Mouse (Mus musculus) right cerebral cortex, postnatal 10 days (tissue): ENCODE results near the gene Sparc.

Experiments
- DNase-seq, 2 experiments: peaks; one replicate each; pipeline ENCODE4 v3.0.0; 2021; ENCODE audit warnings: low spot score in 2 of 2

Gene Sparc

GRCm38 (mm10) chr11:55407133-55407532, 15.8 kb downstream of the Sparc start:
- no peak for DNase-seq

DNA sequence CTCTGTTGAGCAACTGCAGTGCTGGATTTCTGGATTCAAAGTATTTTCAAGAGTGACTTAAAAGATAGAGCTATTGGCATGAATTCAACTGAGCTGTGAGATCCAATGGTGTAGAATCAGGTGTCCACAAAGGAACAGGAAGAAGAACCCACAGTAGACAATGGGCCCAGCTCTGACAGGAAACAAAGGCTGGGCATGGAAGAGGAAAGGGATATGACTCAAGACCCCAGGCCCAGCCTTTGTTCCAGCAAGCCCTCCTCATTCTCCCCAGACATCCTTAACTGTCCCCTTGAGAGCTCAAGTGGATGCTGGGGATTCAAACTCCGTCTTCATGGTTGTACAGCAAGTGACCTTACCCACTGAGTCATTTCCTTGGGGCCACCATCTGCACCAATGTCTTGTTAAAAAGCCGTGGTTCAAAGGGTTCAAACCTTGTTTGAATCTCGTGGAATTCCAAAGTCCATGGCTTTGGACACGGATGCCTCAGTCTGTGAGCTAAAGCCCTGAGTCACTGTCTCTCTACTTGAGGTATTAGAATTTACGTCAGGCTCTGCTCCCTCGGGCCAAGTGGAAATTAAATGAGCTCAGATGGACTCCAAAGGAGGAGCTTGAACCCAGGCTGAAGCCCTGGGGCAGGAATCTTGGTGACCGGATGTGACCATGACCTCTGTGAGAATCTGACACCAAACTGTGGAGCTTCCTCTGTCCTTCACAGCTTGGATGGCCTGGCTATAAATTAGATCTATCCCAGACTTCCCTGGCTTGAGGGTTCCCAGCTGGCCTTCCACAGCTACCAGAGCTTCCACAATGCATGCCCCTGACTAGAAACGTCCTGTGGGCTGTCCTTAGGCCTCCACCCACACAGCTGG, 17.1 kb downstream of the Sparc start:
- DNase-seq = no peak

- no peak for DNase-seq
Observed at GRCm38 (mm10) chr11:55404659-55405457, 18.1 kb downstream of the Sparc start.

- no peak for DNase-seq
Observed at GRCm38 (mm10) chr11:55400863-55401262, 22.1 kb downstream of the Sparc start.

GRCm38 (mm10) chr11:55398371-55398770, 24.6 kb downstream of the Sparc start:
- DNase-seq = no peak

DNA sequence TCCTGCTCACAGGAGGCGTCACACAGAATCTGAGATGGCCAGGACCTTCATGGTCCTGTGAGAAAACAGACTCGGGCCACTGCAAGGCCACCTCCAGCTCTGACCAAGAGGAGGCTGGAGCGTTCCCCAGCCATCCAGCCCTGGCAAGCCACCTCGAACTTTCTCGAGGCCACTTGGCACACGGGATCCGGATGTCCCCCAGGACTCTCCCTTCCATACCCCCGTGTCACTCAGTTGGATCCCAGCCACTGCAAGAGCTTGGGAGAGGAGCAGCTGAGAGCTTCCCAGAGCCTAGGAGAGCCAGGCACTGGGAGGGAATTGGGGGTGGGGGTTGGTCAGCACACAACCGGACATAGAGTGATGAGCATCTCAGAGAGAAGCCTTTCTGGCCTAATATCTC, 25.5 kb downstream of the Sparc start:
- peak; percentile 50 to 55 for DNase-seq

- no peak for DNase-seq
Observed at GRCm38 (mm10) chr11:55397036-55397435, 25.9 kb downstream of the Sparc start.

DNA sequence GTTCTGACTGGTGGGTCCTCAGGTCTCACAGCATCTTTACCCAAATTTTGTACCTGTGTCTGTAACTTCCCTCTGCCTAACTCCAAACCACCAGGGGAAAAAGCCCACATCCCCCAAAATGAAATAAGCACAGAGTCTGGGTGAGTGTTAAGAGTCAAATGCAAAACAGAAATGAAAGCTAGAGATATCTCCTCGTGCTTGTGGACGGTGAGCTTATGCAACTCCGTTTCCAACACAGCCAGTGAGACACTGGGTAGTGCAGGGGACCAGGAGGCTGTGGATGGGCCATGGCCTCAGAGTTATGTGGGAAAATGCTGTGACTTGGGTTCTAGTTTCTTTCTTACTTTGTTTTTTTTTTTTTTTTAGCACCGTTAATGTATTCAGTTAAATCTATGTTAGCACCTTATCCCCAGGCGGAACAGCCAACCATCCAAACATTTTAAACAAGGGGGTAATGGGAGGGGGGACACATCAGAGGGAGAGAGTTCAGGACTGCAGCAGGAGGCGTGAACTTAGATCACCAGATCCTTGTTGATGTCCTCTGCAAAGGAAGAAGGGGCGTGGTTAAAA, 27.8 kb downstream of the Sparc start:
- no peak for DNase-seq

- DNase-seq = no peak
Observed at GRCm38 (mm10) chr11:55394592-55394991, 28.4 kb downstream of the Sparc start.

GRCm38 (mm10) chr11:55392474-55392873, 30.5 kb downstream of the Sparc start:
- peak; percentile 50 to 53 for DNase-seq

GRCm38 (mm10) chr11:55389778-55390177, 33.2 kb downstream of the Sparc start:
- DNase-seq = peak; percentile 48 to 70

GRCm38 (mm10) chr11:55387576-55387975, 35.4 kb downstream of the Sparc start:
- no peak for DNase-seq

- peak; percentile 86 to 91 for DNase-seq
Observed at GRCm38 (mm10) chr11:55386424-55387063, 36.4 kb downstream of the Sparc start.

DNA sequence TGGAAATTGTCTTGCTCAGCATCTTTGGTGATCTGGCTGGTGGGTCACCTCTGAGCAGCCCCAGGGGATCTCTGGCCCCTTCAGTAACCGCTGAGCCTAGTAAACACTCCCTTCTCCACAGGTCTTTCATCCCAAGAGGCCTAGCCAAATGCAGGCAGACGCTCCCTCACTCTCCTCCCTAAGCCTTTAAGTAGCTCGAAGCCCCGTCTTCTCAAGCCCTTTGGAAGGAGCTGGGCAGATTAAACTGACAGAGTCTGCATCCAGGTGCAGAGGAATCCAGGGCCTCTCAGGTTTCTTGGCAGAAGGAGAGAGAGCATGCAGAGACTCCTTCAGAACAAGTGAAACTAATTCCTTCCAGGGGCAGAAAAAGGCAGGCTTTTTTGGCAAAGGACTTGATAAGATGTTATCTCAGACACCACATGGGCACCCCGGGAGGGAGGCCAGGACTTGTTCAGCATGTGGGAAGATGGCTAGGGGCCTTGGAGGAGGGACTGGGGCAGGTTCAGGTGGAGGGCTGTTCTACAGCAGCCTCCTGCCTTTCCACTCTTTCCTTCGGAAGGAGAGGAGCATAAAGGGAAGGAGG, 39.4 kb downstream of the Sparc start:
- no peak for DNase-seq

DNA sequence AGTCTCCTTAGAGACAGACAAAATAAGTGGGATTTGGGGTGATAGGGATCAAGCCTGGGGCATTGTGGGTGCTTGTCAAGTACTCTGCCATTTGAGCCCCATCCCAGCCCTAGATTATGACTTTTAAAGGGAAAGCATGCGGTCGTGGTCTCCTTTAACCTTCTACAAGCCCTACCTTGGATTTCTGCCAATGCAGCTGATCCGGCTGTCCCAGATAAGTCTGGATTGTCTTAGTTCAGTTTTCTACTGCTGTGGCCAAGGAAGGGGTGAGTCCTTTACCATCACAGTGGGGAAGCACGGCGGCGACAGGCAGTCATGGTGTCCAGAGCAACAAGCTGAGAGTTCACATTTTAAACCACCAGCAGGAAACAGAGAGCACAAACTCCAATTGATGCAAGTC, 42.1 kb downstream of the Sparc start:
- DNase-seq = no peak

DNA sequence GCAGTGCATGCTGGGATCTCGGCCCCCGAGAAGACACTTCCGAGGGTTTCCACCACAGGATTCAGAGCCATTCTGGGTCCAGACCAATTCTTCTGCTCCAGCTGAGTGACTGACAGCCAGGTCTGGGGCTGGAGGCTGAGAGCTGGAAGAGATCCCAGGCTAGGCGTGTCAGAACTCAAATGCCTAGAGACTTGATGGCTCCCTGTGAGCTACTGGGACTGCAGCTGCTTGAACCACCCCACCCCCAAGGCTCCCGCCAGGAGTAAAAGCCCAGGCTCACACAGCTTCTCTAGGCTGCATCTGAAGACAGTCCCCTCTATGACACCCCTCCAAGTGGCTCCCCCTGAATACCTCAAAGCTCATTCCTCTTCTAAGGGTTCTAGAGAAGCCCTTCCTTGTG, 44.6 kb downstream of the Sparc start:
- DNase-seq = peak; percentile 80 to 86

- no peak for DNase-seq
Observed at GRCm38 (mm10) chr11:55373838-55374237, 49.1 kb downstream of the Sparc start.

DNA sequence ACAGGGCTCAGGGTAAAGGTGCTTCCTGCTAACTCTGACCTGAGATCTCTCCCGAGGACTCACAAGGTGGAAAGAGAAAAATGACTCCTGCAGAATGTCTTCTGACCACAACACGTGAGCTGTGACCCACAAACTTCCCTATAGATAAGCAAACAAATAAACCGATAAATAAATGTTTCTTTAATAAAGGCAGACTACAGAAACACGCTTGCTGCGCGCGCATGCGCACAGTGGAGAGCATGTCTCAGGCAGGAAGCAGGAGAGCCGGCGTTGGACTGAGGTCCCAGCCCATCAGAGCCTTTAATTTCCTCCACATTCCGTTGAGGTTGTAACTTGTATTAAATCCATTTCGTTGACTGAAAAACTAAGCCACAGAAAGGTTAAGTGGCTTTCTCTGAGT, 49.6 kb downstream of the Sparc start:
- no peak for DNase-seq

DNA sequence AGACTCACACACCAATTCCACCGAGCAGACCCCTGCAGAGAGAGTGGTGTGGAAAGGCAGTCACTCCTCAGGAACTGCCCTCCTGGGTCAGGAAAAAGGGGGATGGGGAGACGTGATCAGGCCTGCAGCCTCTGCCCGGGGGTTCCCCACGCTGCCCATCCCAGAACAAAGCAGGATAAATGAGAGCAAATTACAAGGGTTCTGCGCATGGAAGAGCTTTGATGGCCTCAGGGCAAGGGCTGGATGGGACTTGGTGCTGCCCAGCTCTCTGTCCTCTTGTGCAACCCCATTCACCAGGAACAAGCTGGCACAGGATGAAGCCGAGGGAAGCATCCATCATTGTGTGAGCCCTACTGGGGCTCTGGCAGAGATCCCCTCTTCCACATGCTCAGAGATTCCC, 51.0 kb downstream of the Sparc start:
- no peak for DNase-seq

- DNase-seq = peak; percentile 43 to 48
Observed at GRCm38 (mm10) chr11:55369093-55369471, 53.9 kb downstream of the Sparc start.

DNA sequence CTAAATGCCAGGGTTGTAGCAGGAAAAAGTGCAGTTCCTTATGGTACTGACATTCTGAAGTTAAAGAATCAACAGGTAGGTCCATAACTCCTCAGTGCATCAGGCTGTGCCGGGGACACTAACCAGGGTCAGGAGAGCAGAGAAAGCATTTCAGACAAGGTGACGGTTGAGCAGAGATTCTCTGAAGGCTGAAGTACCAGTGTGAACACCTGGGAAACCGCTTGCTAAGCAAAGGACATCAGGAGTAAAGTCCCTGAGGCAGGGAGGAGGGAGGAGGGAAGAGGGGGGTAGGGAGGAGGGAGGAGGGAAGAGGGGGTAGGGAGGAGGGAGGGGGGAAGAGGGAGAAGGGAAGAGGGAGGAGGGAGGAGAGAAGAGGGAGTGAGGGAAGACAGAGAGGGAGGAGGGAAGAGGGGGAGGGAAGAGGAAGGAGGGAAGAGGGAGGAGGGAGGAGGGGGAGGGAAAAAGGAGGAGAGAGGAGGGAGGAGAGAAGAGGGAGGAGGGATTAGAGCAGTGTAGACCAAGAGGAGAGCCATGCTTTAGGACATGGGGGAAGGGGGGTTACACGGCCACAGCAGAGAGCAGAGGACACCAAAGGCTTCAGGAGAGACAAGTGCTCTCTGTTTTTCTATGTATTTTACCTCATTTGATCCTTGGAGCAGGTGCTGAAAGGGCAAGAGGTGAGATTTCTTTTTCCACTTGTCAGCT, 54.4 kb downstream of the Sparc start:
- DNase-seq = no peak
